Mouse (Mus musculus): ENCODE data around the gene Milr1. TPM values are rescaled to one million over a fixed set of nuclear protein-coding genes. Genes with fewer than 3 reads are reported as not detected.

The Milr1 gene
- polyA plus RNA-seq, 1 experiment from 2014 or later = 0.46 TPM

DNA sequence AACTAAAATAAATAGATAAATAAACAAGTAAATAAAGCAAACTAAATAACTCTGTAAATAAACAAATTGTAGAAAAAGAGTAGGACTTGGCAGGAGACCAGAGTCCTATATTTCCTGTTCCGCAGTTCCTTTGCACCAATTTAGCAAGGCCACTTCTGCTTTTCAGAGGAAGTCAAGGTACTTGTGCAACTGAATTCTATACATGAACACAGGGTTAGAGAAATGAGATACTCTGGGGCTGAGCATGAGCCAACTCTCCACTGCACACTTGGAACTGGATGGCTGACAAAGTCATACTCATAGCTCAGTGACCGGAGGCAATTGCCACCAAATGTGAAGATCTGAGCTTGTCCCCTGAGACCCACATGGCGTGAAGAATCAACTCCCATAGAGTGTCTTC, 8.0 kb downstream of the Milr1 start:
- no peaks in the 10 kb centered on the region for H3K27me3 ChIP-seq (replicated peaks)
- H3K4me3 ChIP-seq (replicated peaks) = no peak overlapping the region
- no peak overlapping the region for H3K4me2 ChIP-seq
- no peak for ATAC-seq (ENCODE audit: low FRiP score)
- H3K4me1 ChIP-seq = no peaks in the 10 kb centered on the region
- H3K36me3 ChIP-seq = no peaks in the 10 kb centered on the region
- no peaks in the 10 kb centered on the region for H3K9me3 ChIP-seq (replicated peaks)
- no peak overlapping the region for H3K9ac ChIP-seq (replicated peaks)
- no peak overlapping the region for H3K27ac ChIP-seq (replicated peaks)
- WGBS = 95% methylated on average over 3 of the region's 3 CpGs

DNA sequence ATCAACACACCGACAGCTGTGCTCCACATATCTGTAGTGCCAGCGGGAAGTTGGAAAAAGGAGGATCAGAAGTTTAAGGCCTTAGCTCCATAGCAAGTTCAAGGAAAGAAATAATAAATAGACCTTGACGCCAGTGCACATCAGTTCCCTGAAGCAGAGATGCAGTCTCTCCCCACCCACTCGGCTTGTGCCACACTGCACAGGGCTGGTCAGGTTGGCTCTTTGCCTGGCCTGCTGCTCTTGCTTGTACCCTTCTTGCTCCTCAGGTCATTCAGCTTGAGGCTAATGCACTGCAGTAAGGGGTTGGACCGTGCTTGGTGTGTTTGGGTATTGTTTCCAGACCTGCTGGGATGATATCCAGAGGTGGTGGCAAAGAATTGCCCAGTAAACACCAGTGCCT, 9.5 kb downstream of the Milr1 start:
- Histone ChIP-seq H3K9ac (replicated peaks) (no peak overlapping the region), H3K4me1 (no peaks in the 10 kb centered on the region), H3K27ac (replicated peaks) (no peak overlapping the region), H3K4me2 (no peak overlapping the region), H3K36me3 (no peaks in the 10 kb centered on the region; the same call in 1 of the 2 replicates), H3K27me3 (replicated peaks) (no peaks in the 10 kb centered on the region), H3K4me3 (replicated peaks) (no peak overlapping the region), H3K9me3 (replicated peaks) (no peaks in the 10 kb centered on the region)
- ATAC-seq (ENCODE audit: low FRiP score) = no peak
- WGBS = 93% methylated on average over 5 of the region's 5 CpGs

- Histone ChIP-seq H3K4me2 (no peak overlapping the region), H3K4me1 (no peaks in the 10 kb centered on the region), H3K36me3 (peaks cover 11% of the 10 kb centered on the region), H3K4me3 (replicated peaks) (no peak overlapping the region), H3K9me3 (replicated peaks) (no peaks in the 10 kb centered on the region), H3K27ac (replicated peaks) (no peak overlapping the region), H3K27me3 (replicated peaks) (no peaks in the 10 kb centered on the region), H3K9ac (replicated peaks) (no peak overlapping the region)
- 57% methylated on average over 5 of the region's 5 CpGs for WGBS
- no peak for ATAC-seq (ENCODE audit: low FRiP score)
These were observed 11.2 kb downstream of the Milr1 start for GRCm38 (mm10) chr11:106762139-106762799.

- Histone ChIP-seq H3K4me1 (no peaks in the 10 kb centered on the region), H3K27me3 (replicated peaks) (no peaks in the 10 kb centered on the region), H3K9ac (replicated peaks) (no peak overlapping the region), H3K9me3 (replicated peaks) (0 out of 2 replicates have a peak, but pooled peaks cover 1% of the 10 kb centered on the region), H3K4me3 (replicated peaks) (no peak overlapping the region), H3K36me3 (peaks cover 16% of the 10 kb centered on the region), H3K4me2 (no peak overlapping the region), H3K27ac (replicated peaks) (no peak overlapping the region)
- no peak for ATAC-seq (ENCODE audit: low FRiP score)
- WGBS = 80% methylated on average over 9 of the region's 9 CpGs
These were observed 11.8 kb downstream of the Milr1 start for GRCm38 (mm10) chr11:106762800-106763185.

- Histone ChIP-seq H3K27ac (replicated peaks) (no peak overlapping the region), H3K9ac (replicated peaks) (no peak overlapping the region), H3K4me3 (replicated peaks) (no peak overlapping the region), H3K4me1 (no peaks in the 10 kb centered on the region), H3K36me3 (peaks cover 43% of the 10 kb centered on the region), H3K9me3 (replicated peaks) (0 out of 2 replicates have a peak, but pooled peaks cover 4% of the 10 kb centered on the region), H3K27me3 (replicated peaks) (no peaks in the 10 kb centered on the region), H3K4me2 (no peak overlapping the region)
- 90% methylated on average over 4 of the region's 4 CpGs for WGBS
- ATAC-seq (ENCODE audit: low FRiP score) = no peak
These were observed 15.7 kb downstream of the Milr1 start for GRCm38 (mm10) chr11:106766611-106767162.

DNA sequence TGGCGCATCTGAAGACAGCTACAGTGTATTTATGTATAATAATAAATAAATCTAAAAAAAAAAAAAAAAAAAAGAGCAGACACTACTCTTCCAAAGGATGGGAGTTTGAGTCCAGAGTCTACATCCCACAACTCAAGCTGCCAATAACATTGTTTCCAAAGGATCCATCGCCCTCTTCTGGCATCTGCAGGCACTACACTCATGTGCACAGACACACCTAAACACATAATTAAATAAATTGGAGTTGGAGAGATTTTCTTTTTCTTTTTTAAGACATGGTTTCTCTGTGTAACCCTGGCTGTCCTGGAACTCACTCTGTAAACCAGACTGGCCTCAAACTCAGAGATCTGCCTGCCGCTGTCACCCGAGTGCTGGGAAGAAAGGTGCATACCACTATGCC, 16.5 kb downstream of the Milr1 start:
- H3K9ac ChIP-seq (replicated peaks) = no peak overlapping the region
- H3K9me3 ChIP-seq (replicated peaks) = 0 out of 2 replicates have a peak, but pooled peaks cover 4% of the 10 kb centered on the region
- H3K36me3 ChIP-seq = peaks cover 48% of the 10 kb centered on the region
- ATAC-seq (ENCODE audit: low FRiP score) = no peak
- 94% methylated on average over 4 of the region's 4 CpGs for WGBS
- no peak overlapping the region for H3K4me3 ChIP-seq (replicated peaks)
- H3K27me3 ChIP-seq (replicated peaks) = no peaks in the 10 kb centered on the region
- no peaks in the 10 kb centered on the region for H3K4me1 ChIP-seq
- H3K4me2 ChIP-seq = no peak overlapping the region
- no peak overlapping the region for H3K27ac ChIP-seq (replicated peaks)

GRCm38 (mm10) chr11:106770195-106770974, 19.4 kb downstream of the Milr1 start:
- H3K9ac ChIP-seq (replicated peaks) = no peak overlapping the region
- ATAC-seq (ENCODE audit: low FRiP score) = no peak
- 97% methylated on average over 9 of the region's 9 CpGs for WGBS
- H3K4me3 ChIP-seq (replicated peaks) = no peak overlapping the region
- H3K4me1 ChIP-seq = no peaks in the 10 kb centered on the region
- no peaks in the 10 kb centered on the region for H3K27me3 ChIP-seq (replicated peaks)
- 0 out of 2 replicates have a peak, but pooled peaks cover 4% of the 10 kb centered on the region for H3K9me3 ChIP-seq (replicated peaks)
- H3K27ac ChIP-seq (replicated peaks) = no peak overlapping the region
- no peak overlapping the region for H3K4me2 ChIP-seq
- peaks cover 76% of the 10 kb centered on the region for H3K36me3 ChIP-seq

DNA sequence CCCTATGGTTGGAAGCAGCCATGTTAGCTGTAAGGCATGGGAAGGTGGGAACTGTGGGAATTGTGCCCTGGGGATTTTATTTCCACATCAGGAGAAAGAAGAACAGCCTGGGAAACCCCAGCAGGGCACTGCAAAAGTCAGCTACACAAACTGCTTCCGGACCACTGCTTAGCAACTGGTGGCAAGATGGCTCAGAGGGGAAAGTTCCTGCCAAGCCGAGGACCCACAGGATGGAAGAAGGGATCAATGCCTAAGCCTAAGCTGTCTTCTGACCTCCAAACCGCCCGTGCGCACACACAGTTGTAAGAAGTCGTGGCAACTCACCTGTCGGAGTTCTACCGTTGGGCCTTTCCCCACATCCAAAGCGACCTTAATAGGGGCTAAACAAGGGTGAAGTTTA, 22.0 kb downstream of the Milr1 start:
- 93% methylated on average over 9 of the region's 9 CpGs for WGBS
- Histone ChIP-seq H3K4me1 (peaks cover 9% of the 10 kb centered on the region), H3K27ac (replicated peaks) (no peak overlapping the region), H3K4me3 (replicated peaks) (no peak overlapping the region), H3K4me2 (no peak overlapping the region), H3K9ac (replicated peaks) (no peak overlapping the region), H3K36me3 (peaks cover 63% of the 10 kb centered on the region), H3K9me3 (replicated peaks) (no peaks in the 10 kb centered on the region), H3K27me3 (replicated peaks) (no peaks in the 10 kb centered on the region)
- no peak for ATAC-seq (ENCODE audit: low FRiP score)

DNA sequence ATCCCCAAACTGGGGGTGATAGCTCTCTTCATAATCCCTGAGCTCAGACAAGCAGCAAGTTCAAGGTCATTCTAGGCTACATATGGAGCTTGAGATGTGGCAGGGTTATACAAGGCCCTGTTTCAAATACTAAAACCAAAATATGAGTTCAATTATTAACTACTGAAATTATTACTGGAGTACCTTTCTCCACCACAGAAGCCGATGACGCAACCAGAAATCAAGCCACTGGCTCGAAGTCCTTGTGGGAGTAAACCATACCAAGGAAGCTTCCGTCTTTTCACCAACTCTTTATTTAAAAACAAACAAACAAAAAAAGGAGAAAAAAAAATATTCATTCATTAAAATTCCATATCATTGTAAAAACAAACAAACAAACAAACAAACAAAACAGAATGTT, 25.9 kb downstream of the Milr1 start:
- Histone ChIP-seq H3K36me3 (peaks cover 48% of the 10 kb centered on the region), H3K4me1 (peaks cover 21% of the 10 kb centered on the region), H3K4me2 (no peak overlapping the region), H3K4me3 (replicated peaks) (no peak overlapping the region), H3K27me3 (replicated peaks) (no peaks in the 10 kb centered on the region), H3K9ac (replicated peaks) (no peak overlapping the region), H3K27ac (replicated peaks) (no peak overlapping the region), H3K9me3 (replicated peaks) (no peaks in the 10 kb centered on the region)
- ATAC-seq (ENCODE audit: low FRiP score) = no peak
- 97% methylated on average over 4 of the region's 4 CpGs for WGBS

DNA sequence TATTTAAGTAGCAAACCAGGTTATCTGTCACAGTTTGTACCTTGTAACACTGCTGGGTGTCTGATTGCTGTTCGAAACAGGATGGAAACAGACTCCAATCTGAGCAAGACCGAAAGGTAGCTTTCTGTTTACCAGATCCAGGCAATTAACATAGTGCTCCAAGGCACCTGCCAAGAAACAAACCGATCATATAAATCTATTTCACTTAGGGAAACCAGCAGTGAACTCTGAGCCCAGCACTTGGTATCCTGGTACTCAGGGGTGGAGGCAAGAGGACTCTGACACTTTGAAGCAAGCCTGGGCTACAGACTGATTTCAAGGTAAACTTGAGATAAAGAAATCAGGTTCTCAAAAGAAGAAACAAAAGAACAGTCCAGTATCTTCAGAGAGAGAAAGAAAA, 26.4 kb downstream of the Milr1 start:
- peaks cover 48% of the 10 kb centered on the region for H3K36me3 ChIP-seq
- H3K4me3 ChIP-seq (replicated peaks) = no peak overlapping the region
- H3K9me3 ChIP-seq (replicated peaks) = no peaks in the 10 kb centered on the region
- ATAC-seq (ENCODE audit: low FRiP score) = no peak
- H3K4me1 ChIP-seq = peaks cover 21% of the 10 kb centered on the region
- H3K27ac ChIP-seq (replicated peaks) = no peak overlapping the region
- WGBS = 94% methylated on average over 3 of the region's 3 CpGs
- H3K27me3 ChIP-seq (replicated peaks) = no peaks in the 10 kb centered on the region
- H3K4me2 ChIP-seq = no peak overlapping the region
- H3K9ac ChIP-seq (replicated peaks) = no peak overlapping the region

- 95% methylated on average over 7 of the region's 7 CpGs for WGBS
- H3K4me1 ChIP-seq = peaks cover 25% of the 10 kb centered on the region
- H3K4me3 ChIP-seq (replicated peaks) = peak overlapping the region; percentile 60; the same call in 1 of the 2 replicates
- no peaks in the 10 kb centered on the region for H3K9me3 ChIP-seq (replicated peaks)
- no peak overlapping the region for H3K9ac ChIP-seq (replicated peaks)
- H3K4me2 ChIP-seq = peak overlapping the region; percentile 73; the same call in 1 of the 2 replicates
- peaks cover 48% of the 10 kb centered on the region for H3K36me3 ChIP-seq
- H3K27me3 ChIP-seq (replicated peaks) = no peaks in the 10 kb centered on the region
- H3K27ac ChIP-seq (replicated peaks) = no peak overlapping the region
- ATAC-seq (ENCODE audit: low FRiP score) = no peak
These were observed 27.1 kb downstream of the Milr1 start for GRCm38 (mm10) chr11:106778132-106778531.

Data from neural tube, embryonic 15.5 days (tissue).